Mouse (Mus musculus): ENCODE data around the gene Inka1. TPM values are rescaled to one million over a fixed set of nuclear protein-coding genes. Genes with fewer than 3 reads are reported as not detected.

Inka1 gene
- polyA plus RNA-seq, 1 experiment from 2014 or later, result 27.6 TPM

GRCm38 (mm10) chr9:107974491-107975171 lies 11.0 kb downstream of the Inka1 start:
- Histone ChIP-seq H3K36me3 (ENCODE audit: control insufficient read depth, insufficient read depth, low read length) (peaks cover 4% of the 10 kb centered on the region; the same call in 1 of the 2 replicates), H3K4me3 (ENCODE audit: low read depth, low read length) (no peak overlapping the region), H3K27me3 (ENCODE audit: control insufficient read depth, insufficient read depth, low read length) (no peaks in the 10 kb centered on the region), H3K9me3 (ENCODE audit: control insufficient read depth, low read length) (no peaks in the 10 kb centered on the region), H3K4me2 (replicated peaks; ENCODE audit: low read depth) (no peak overlapping the region), H3K4me1 (replicated peaks; ENCODE audit: control insufficient read depth, insufficient read depth) (no peaks in the 10 kb centered on the region; the same call in 1 of the 2 replicates), H3K27ac (replicated peaks) (peak overlapping the region; percentile 49; the same call in 1 of the 2 replicates), H3K9ac (ENCODE audit: low read length) (no peak overlapping the region)
- ATAC-seq (ENCODE audit: low FRiP score, low TSS enrichment), result no peak
- 75% methylated on average over 10 of the region's 10 CpGs for WGBS
- TF ChIP-seq EP300 (optimal IDR thresholded peaks at IDR 0.05), result no peak
- TF ChIP-seq CTCF (IDR thresholded peaks at IDR 0.05; ENCODE audit: low read depth), result no peak
- no peak for DNase-seq (ENCODE audit: low spot score)

- no peak for TF ChIP-seq EP300 (optimal IDR thresholded peaks at IDR 0.05)
- H3K9ac ChIP-seq (ENCODE audit: low read length), result no peak overlapping the region
- H3K36me3 ChIP-seq (ENCODE audit: control insufficient read depth, insufficient read depth, low read length), result 0 out of 2 replicates have a peak, but pooled peaks cover 2% of the 10 kb centered on the region
- DNase-seq (ENCODE audit: low spot score) (peak; percentile 66), ATAC-seq (ENCODE audit: low FRiP score, low TSS enrichment) (peak; percentile 72)
- H3K9me3 ChIP-seq (ENCODE audit: control insufficient read depth, low read length), result no peaks in the 10 kb centered on the region
- WGBS, result 52% methylated on average over 8 of the region's 8 CpGs
- no peak overlapping the region for H3K4me2 ChIP-seq (replicated peaks; ENCODE audit: low read depth)
- no peaks in the 10 kb centered on the region; the same call in 1 of the 2 replicates for H3K4me1 ChIP-seq (replicated peaks; ENCODE audit: control insufficient read depth, insufficient read depth)
- no peaks in the 10 kb centered on the region for H3K27me3 ChIP-seq (ENCODE audit: control insufficient read depth, insufficient read depth, low read length)
- H3K27ac ChIP-seq (replicated peaks), result no peak overlapping the region
- no peak overlapping the region for H3K4me3 ChIP-seq (ENCODE audit: low read depth, low read length)
Observed at GRCm38 (mm10) chr9:107971690-107972541, 13.8 kb downstream of the Inka1 start.

GRCm38 (mm10) chr9:107970311-107970710 lies 15.4 kb downstream of the Inka1 start:
- no peak for TF ChIP-seq CTCF (IDR thresholded peaks at IDR 0.05; ENCODE audit: low read depth)
- TF ChIP-seq EP300 (optimal IDR thresholded peaks at IDR 0.05), result no peak
- Histone ChIP-seq H3K36me3 (ENCODE audit: control insufficient read depth, insufficient read depth, low read length) (0 out of 2 replicates have a peak, but pooled peaks cover 2% of the 10 kb centered on the region), H3K4me1 (replicated peaks; ENCODE audit: control insufficient read depth, insufficient read depth) (no peaks in the 10 kb centered on the region; the same call in 1 of the 2 replicates), H3K9ac (ENCODE audit: low read length) (no peak overlapping the region), H3K27me3 (ENCODE audit: control insufficient read depth, insufficient read depth, low read length) (no peaks in the 10 kb centered on the region), H3K9me3 (ENCODE audit: control insufficient read depth, low read length) (no peaks in the 10 kb centered on the region), H3K4me2 (replicated peaks; ENCODE audit: low read depth) (no peak overlapping the region), H3K27ac (replicated peaks) (no peak overlapping the region), H3K4me3 (ENCODE audit: low read depth, low read length) (no peak overlapping the region)
- 85% methylated on average over 5 of the region's 5 CpGs for WGBS
- DNase-seq (ENCODE audit: low spot score), result no peak
- no peak for ATAC-seq (ENCODE audit: low FRiP score, low TSS enrichment)

- no peak overlapping the region for H3K4me3 ChIP-seq (ENCODE audit: low read depth, low read length)
- no peak overlapping the region for H3K4me2 ChIP-seq (replicated peaks; ENCODE audit: low read depth)
- DNase-seq (ENCODE audit: low spot score), result no peak
- H3K27me3 ChIP-seq (ENCODE audit: control insufficient read depth, insufficient read depth, low read length), result no peaks in the 10 kb centered on the region
- H3K9me3 ChIP-seq (ENCODE audit: control insufficient read depth, low read length), result no peaks in the 10 kb centered on the region
- no peak overlapping the region for H3K9ac ChIP-seq (ENCODE audit: low read length)
- H3K4me1 ChIP-seq (replicated peaks; ENCODE audit: control insufficient read depth, insufficient read depth), result no peaks in the 10 kb centered on the region; the same call in 1 of the 2 replicates
- ATAC-seq (ENCODE audit: low FRiP score, low TSS enrichment), result no peak
- H3K27ac ChIP-seq (replicated peaks), result no peak overlapping the region
- 0 out of 2 replicates have a peak, but pooled peaks cover 2% of the 10 kb centered on the region for H3K36me3 ChIP-seq (ENCODE audit: control insufficient read depth, insufficient read depth, low read length)
- TF ChIP-seq EP300 (optimal IDR thresholded peaks at IDR 0.05) (no peak), CTCF (IDR thresholded peaks at IDR 0.05; ENCODE audit: low read depth) (no peak)
- WGBS, result 89% methylated on average over 7 of the region's 7 CpGs
Observed at GRCm38 (mm10) chr9:107968531-107968930, 17.1 kb downstream of the Inka1 start.

- Histone ChIP-seq H3K27ac (replicated peaks) (no peak overlapping the region), H3K4me1 (replicated peaks; ENCODE audit: control insufficient read depth, insufficient read depth) (no peaks in the 10 kb centered on the region; the same call in 1 of the 2 replicates), H3K9me3 (ENCODE audit: control insufficient read depth, low read length) (no peaks in the 10 kb centered on the region), H3K36me3 (ENCODE audit: control insufficient read depth, insufficient read depth, low read length) (0 out of 2 replicates have a peak, but pooled peaks cover 2% of the 10 kb centered on the region), H3K27me3 (ENCODE audit: control insufficient read depth, insufficient read depth, low read length) (no peaks in the 10 kb centered on the region), H3K4me2 (replicated peaks; ENCODE audit: low read depth) (no peak overlapping the region), H3K9ac (ENCODE audit: low read length) (no peak overlapping the region), H3K4me3 (ENCODE audit: low read depth, low read length) (no peak overlapping the region)
- TF ChIP-seq EP300 (optimal IDR thresholded peaks at IDR 0.05) (no peak), CTCF (IDR thresholded peaks at IDR 0.05; ENCODE audit: low read depth) (no peak)
- 79% methylated on average over 6 of the region's 6 CpGs for WGBS
- no peak for ATAC-seq (ENCODE audit: low FRiP score, low TSS enrichment)
- DNase-seq (ENCODE audit: low spot score), result no peak
Observed at GRCm38 (mm10) chr9:107967437-107967836, 18.2 kb downstream of the Inka1 start.
